Mouse (Mus musculus) liver, embryonic 14.5 days (tissue): Measurements from ENCODE around the gene Arhgef7. TPM values are rescaled to one million over a fixed set of nuclear protein-coding genes. Genes with fewer than 3 reads are reported as not detected.

ENCODE experiments used
- ATAC-seq: fragments of 200-750 bp; cut with Nextera tagmentation; 2 replicates; pipeline ENCODE4 v1.8.0; 2017; ENCODE audit warnings: moderate number of reproducible peaks, mild to moderate bottlenecking, moderate library complexity; ENCODE audit not compliant: insufficient read depth
- DNase-seq, 3 experiments: peaks; one replicate each; pipeline ENCODE4 v3.0.0-alpha.2; 2012 to 2013; ENCODE audit warnings: low read depth in 3 of 3, low spot score in 3 of 3
- H3K27ac ChIP-seq: fragments of 300-500 bp; sonication (generic); 2 replicates; pipeline ENCODE4 v1.5.1; 2014; ENCODE audit warnings: moderate library complexity, mild to moderate bottlenecking, control low read depth, inconsistent platforms
- H3K27me3 ChIP-seq: fragments of 300-500 bp; sonication (generic); 2 replicates; pipeline ENCODE4 v1.6.1; 2014; ENCODE audit warnings: mild to moderate bottlenecking, low read length, moderate library complexity; ENCODE audit not compliant: control insufficient read depth, insufficient read depth
- H3K36me3 ChIP-seq: fragments of 300-500 bp; sonication (generic); replicated peaks from 2 replicates; pipeline ENCODE4 v1.6.1; 2014; ENCODE audit warnings: low read depth; ENCODE audit not compliant: control insufficient read depth, insufficient read depth
- H3K4me1 ChIP-seq, 2 experiments: fragments of 200-500 bp in 1 of 2; fragments of 300-500 bp in 1 of 2; sonication (generic) in 1 of 2; replicated peaks; 2 replicates each; pipeline ENCODE4 v1.6.1; 2012 to 2014; ENCODE audit warnings: antibody characterized with exemption in 1 of 2, inconsistent platforms in 1 of 2, low read length in 1 of 2; ENCODE audit not compliant: control insufficient read depth in 2 of 2, insufficient read depth in 2 of 2
- H3K4me2 ChIP-seq: fragments of 300-500 bp; sonication (generic); 2 replicates; pipeline ENCODE4 v1.6.1; 2014; ENCODE audit warnings: low read depth, mild to moderate bottlenecking, control low read depth, moderate library complexity
- H3K4me3 ChIP-seq, 2 experiments: fragments of 200-500 bp in 1 of 2; fragments of 300-500 bp in 1 of 2; sonication (generic) in 1 of 2; 2 replicates each; pipeline ENCODE4 v1.5.1; 2012 to 2014; ENCODE audit warnings: low read depth in 2 of 2, low read length in 2 of 2, mild to moderate bottlenecking in 2 of 2, control low read depth in 1 of 2, inconsistent platforms in 1 of 2, moderate library complexity in 1 of 2; ENCODE audit not compliant: insufficient read depth in 1 of 2
- H3K9ac ChIP-seq: fragments of 300-500 bp; sonication (generic); replicated peaks from 2 replicates; pipeline ENCODE4 v1.6.1; 2014; ENCODE audit warnings: mild to moderate bottlenecking, control low read depth, moderate library complexity
- H3K9me3 ChIP-seq: fragments of 300-500 bp; sonication (generic); 2 replicates; pipeline ENCODE4 v1.6.1; 2016; ENCODE audit warnings: low read length, mixed read lengths; ENCODE audit not compliant: control insufficient read depth
- CTCF ChIP-seq: IDR thresholded peaks from 2 replicates; pipeline ENCODE4 v1.5.1; 2016; ENCODE audit warnings: antibody characterized with exemption, low read depth, control low read depth
- EP300 ChIP-seq: IDR thresholded peaks from 2 replicates; pipeline ENCODE4 v1.6.1; 2016; ENCODE audit warnings: antibody characterized with exemption, low read depth
- WGBS: fragments of 180-500 bp; shearing (Covaris S2); extraction: QIAGEN DNeasy Blood & Tissue Kit; methylation state at CpG from one replicate; pipeline ENCODE4 v1.1.7; 2014; ENCODE audit not compliant: insufficient replicate concordance; 5-methylcytosine and 5-hydroxymethylcytosine counted together
- polyA plus RNA-seq, 2 experiments: library from polyadenylated mRNA; depleted of rRNA in 1 of 2; stranded (reverse) in 1 of 2; unstranded in 1 of 2; fragments of >200 nt; fragmentation: Nextera tagmentation in 1 of 2; extraction: Ambion mirVana in 1 of 2; gene quantifications; 2 replicates each; pipeline versions ENCODE4 v1.2.1 to v1.2.3; 2012 to 2014

Gene Arhgef7
- polyA plus RNA-seq, 2 experiments = 6.5 to 7.0 TPM

DNA sequence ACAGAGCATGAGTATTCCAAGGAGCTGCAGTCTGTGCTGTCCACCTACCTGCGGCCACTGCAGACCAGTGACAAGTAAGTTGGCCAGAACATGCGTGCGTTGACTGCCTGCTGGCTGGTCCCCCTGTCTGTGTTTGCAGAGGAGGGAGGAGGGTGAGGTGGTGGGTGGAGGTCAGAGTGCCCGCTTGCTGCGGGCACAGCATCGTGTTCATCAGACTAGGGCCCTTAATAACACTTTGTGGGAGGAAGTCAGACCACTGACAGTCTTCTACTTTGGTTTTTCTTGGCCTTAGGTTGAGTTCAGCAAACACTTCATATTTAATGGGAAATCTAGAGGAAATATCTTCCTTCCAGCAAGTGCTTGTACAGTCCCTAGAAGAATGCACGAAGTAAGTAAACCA, 73.0 kb downstream of the Arhgef7 start:
- no peak for DNase-seq
- Histone ChIP-seq H3K27ac (no peak overlapping the region), H3K36me3 (no peaks in the 10 kb centered on the region; the same call in 1 of the 2 replicates)

DNA sequence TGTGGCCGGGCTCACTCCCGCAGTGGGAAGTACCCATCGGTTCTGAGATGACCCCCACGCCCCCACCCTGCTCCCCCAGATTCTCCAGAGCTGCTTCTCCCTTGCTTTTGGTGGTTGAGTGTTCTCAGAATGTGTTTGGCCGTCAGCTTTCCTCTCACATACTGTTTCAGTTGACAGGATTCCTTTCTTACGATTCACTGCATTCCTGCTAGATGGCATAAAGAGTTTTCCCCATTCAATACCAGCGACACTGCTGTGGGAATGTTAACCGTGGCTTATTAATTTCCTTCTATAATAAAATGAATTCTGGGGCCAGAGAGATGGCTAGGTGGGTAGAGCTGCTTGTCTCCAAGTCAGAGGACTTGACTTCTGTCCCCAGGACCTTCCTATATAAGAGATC, 74.0 kb downstream of the Arhgef7 start:
- no peak for ATAC-seq
- TF ChIP-seq EP300 (no peak), CTCF (no peak)
- Histone ChIP-seq H3K4me3 (no peak overlapping the region), H3K27ac (no peak overlapping the region), H3K27me3 (no peaks in the 10 kb centered on the region), H3K9ac (no peak overlapping the region), H3K4me2 (no peak overlapping the region), H3K36me3 (no peaks in the 10 kb centered on the region; the same call in 1 of the 2 replicates), H3K4me1 (no peaks in the 10 kb centered on the region), H3K9me3 (no peaks in the 10 kb centered on the region)
- DNase-seq = no peak
- 79% methylated on average over 8 of the region's 8 CpGs for WGBS

More for the DNA sequence above, 73.0 kb downstream of the Arhgef7 start:
- 68% methylated on average over 7 of the region's 7 CpGs for WGBS
- no peak overlapping the region for H3K9ac ChIP-seq
- H3K9me3 ChIP-seq = no peaks in the 10 kb centered on the region
- H3K4me1 ChIP-seq = no peaks in the 10 kb centered on the region
- TF ChIP-seq CTCF (no peak), EP300 (no peak)
- ATAC-seq = no peak
- no peak overlapping the region for H3K4me2 ChIP-seq
- H3K4me3 ChIP-seq = no peak overlapping the region
- H3K27me3 ChIP-seq = no peaks in the 10 kb centered on the region

DNA sequence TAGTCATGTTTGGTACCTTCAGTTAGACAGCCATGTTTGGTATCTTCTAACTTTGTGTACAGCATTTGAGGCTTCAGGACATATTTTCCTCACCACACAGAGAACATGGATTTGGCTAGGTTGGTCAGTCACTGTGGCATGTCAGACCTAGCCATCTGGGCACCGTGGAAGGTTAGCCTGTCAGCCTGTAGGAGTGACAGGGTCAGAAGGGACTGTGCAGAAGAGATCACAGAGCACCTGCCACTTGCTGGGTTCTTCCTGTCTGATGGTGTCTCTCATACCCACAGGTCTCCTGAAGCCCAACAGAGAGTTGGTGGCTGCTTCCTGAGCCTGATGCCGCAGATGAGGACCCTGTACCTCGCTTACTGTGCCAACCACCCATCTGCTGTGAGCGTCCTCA, 77.4 kb downstream of the Arhgef7 start:
- TF ChIP-seq CTCF (no peak), EP300 (no peak)
- Histone ChIP-seq H3K4me3 (no peak overlapping the region), H3K27ac (no peak overlapping the region), H3K36me3 (no peaks in the 10 kb centered on the region; the same call in none of the 2 replicates), H3K9me3 (no peaks in the 10 kb centered on the region), H3K27me3 (no peaks in the 10 kb centered on the region), H3K4me1 (no peaks in the 10 kb centered on the region), H3K9ac (no peak overlapping the region), H3K4me2 (no peak overlapping the region)
- whole genome bisulfite sequencing = 80% methylated on average over 4 of the region's 4 CpGs
- no peak for ATAC-seq
- no peak for DNase-seq

DNA sequence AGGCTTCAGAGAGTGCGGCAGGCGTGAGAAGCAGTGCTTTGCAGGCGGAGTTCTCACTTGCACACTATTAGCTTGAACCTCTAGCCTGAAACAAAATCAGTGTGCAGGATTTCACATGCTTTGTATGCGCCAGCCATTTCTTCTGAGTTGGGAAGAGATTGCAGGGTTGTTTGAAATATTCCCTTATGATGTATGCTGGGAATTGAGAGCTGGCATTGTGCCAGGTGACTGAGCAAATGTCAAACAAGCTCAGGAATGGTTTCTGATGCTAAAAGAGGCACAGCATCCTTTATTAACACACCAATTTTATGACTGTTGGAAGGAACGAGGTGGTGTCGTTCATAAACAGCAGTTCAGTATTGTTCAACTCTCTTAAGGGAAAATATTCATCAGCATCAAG, 78.7 kb downstream of the Arhgef7 start:
- TF ChIP-seq CTCF = no peak
- no peak for TF ChIP-seq EP300
- WGBS = 77% methylated on average over 6 of the region's 6 CpGs
- Histone ChIP-seq H3K27me3 (no peaks in the 10 kb centered on the region), H3K9me3 (no peaks in the 10 kb centered on the region), H3K4me2 (no peak overlapping the region), H3K4me1 (no peaks in the 10 kb centered on the region), H3K9ac (no peak overlapping the region), H3K27ac (no peak overlapping the region), H3K36me3 (no peaks in the 10 kb centered on the region; the same call in none of the 2 replicates), H3K4me3 (no peak overlapping the region)
- DNase-seq (no peak), ATAC-seq (no peak)

DNA sequence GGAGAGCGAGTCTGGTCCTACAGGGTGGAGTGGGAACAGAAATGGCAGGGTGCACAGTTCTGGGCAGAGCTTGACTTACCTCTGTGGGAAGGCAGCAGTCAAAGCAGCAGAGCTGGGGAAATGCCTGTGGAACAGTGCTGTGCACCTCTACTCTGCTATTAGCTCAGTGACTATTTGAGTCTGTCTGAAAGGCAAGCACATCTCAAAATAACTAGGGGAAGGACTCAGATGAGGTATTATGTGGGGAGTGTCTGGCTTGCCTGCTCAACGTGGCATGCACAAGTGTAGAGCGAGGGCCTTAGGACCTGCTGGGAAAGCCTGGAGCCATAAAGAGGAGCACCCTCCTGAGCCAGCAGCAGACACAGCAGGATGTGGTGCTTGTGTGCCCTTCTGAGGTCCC, 79.8 kb downstream of the Arhgef7 start:
- H3K27me3 ChIP-seq = no peaks in the 10 kb centered on the region
- H3K36me3 ChIP-seq = no peaks in the 10 kb centered on the region; the same call in none of the 2 replicates
- no peak overlapping the region for H3K4me2 ChIP-seq
- ATAC-seq (no peak), DNase-seq (no peak)
- H3K4me3 ChIP-seq = no peak overlapping the region
- 55% methylated on average over 3 of the region's 3 CpGs for WGBS
- TF ChIP-seq EP300 = no peak
- no peak for TF ChIP-seq CTCF
- H3K27ac ChIP-seq = no peak overlapping the region
- H3K4me1 ChIP-seq = no peaks in the 10 kb centered on the region
- H3K9ac ChIP-seq = no peak overlapping the region
- H3K9me3 ChIP-seq = no peaks in the 10 kb centered on the region
